Mouse (Mus musculus) limb, embryonic 11.5 days (tissue): ENCODE measurements around the gene Paqr6. TPM values are rescaled to one million over a fixed set of nuclear protein-coding genes. Genes with fewer than 3 reads are reported as not detected.

Experiments
- ATAC-seq: fragments of 200-750 bp; cut with Nextera tagmentation; 2 replicates; pipeline ENCODE4 v1.8.0; 2017; ENCODE audit warnings: low read depth; ENCODE audit not compliant: insufficient number of reproducible peaks, low FRiP score, low TSS enrichment
- DNase-seq: peaks from one replicate; pipeline ENCODE4 v3.0.0-alpha.2; 2015; ENCODE audit warnings: low spot score
- H3K27ac ChIP-seq: fragments of 300-500 bp; sonication (generic); replicated peaks from 2 replicates; pipeline ENCODE4 v1.5.1; 2014; ENCODE audit warnings: low read depth, mild to moderate bottlenecking, low read length
- H3K27me3 ChIP-seq: fragments of 300-500 bp; sonication (generic); 2 replicates; pipeline ENCODE4 v1.6.1; 2014; ENCODE audit warnings: mild to moderate bottlenecking, low read length, mixed read lengths; ENCODE audit not compliant: control insufficient read depth, insufficient read depth
- H3K36me3 ChIP-seq: fragments of 300-500 bp; sonication (generic); 2 replicates; pipeline ENCODE4 v1.6.1; 2014; ENCODE audit warnings: mild to moderate bottlenecking, low read length, moderate library complexity, mixed read lengths; ENCODE audit not compliant: control insufficient read depth, insufficient read depth
- H3K4me1 ChIP-seq: fragments of 300-500 bp; sonication (generic); 2 replicates; pipeline ENCODE4 v1.6.1; 2014; ENCODE audit warnings: low read length, mixed read lengths; ENCODE audit not compliant: control insufficient read depth, insufficient read depth
- H3K4me2 ChIP-seq: fragments of 300-500 bp; sonication (generic); 2 replicates; pipeline ENCODE4 v1.6.1; 2014; ENCODE audit warnings: low read depth, mild to moderate bottlenecking, moderate library complexity; ENCODE audit not compliant: severe bottlenecking
- H3K4me3 ChIP-seq: fragments of 300-500 bp; sonication (generic); 2 replicates; pipeline ENCODE4 v1.5.1; 2014; ENCODE audit warnings: low read depth, low read length
- H3K9ac ChIP-seq: fragments of 300-500 bp; sonication (generic); 2 replicates; pipeline ENCODE4 v1.6.1; 2014; ENCODE audit warnings: mild to moderate bottlenecking, low read length
- H3K9me3 ChIP-seq: fragments of 300-500 bp; sonication (generic); 2 replicates; pipeline ENCODE4 v1.6.1; 2016; ENCODE audit warnings: low read length; ENCODE audit not compliant: control insufficient read depth
- WGBS: fragments of 180-500 bp; shearing (Covaris S2); extraction: QIAGEN DNeasy Blood & Tissue Kit; methylation state at CpG from one replicate; pipeline ENCODE4 v1.1.7; 2014; 5-methylcytosine and 5-hydroxymethylcytosine counted together
- polyA plus RNA-seq: library from polyadenylated mRNA; unstranded; fragments of >200 nt; fragmentation: Nextera tagmentation; extraction: Ambion mirVana; gene quantifications from 2 replicates; pipeline ENCODE4 v1.2.1, GENCODE M21; 2014

Gene Paqr6
- polyA plus RNA-seq, 1 experiment from 2014 or later, result 1.1 TPM

DNA sequence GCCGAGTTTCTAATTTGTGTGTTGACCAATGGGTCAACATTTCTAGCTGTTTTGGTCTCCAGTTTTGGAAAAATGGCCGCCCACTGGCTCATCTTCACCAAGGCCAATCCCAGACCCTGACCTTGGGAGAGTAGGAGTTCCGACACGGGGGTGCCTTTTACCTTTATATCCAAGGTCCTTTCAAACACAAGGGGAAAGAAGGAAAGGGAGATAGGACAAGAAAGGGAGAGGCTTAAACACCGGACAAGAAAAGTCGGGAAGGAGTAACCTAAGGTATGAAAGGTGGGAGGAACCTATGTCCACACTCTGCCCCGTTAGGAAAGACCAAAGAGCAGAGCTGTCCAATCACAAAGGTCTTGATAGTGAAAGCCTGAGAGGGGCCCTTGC lies 46.3 kb downstream of the Paqr6 start:
- DNase-seq (no peak), ATAC-seq (no peak)
- 13% methylated on average over 7 of the region's 7 CpGs for WGBS
- peaks cover 13% of the 10 kb centered on the region for H3K4me1 ChIP-seq
- no peak overlapping the region for H3K9ac ChIP-seq
- H3K9me3 ChIP-seq, result no peaks in the 10 kb centered on the region
- peak overlapping the region; percentile 76; the same call in 1 of the 2 replicates for H3K4me2 ChIP-seq
- H3K27me3 ChIP-seq, result no peaks in the 10 kb centered on the region
- peaks cover 5% of the 10 kb centered on the region for H3K36me3 ChIP-seq
- peak overlapping the region; percentile 86 for H3K27ac ChIP-seq
- peak overlapping the region; percentile 70 for H3K4me3 ChIP-seq

DNA sequence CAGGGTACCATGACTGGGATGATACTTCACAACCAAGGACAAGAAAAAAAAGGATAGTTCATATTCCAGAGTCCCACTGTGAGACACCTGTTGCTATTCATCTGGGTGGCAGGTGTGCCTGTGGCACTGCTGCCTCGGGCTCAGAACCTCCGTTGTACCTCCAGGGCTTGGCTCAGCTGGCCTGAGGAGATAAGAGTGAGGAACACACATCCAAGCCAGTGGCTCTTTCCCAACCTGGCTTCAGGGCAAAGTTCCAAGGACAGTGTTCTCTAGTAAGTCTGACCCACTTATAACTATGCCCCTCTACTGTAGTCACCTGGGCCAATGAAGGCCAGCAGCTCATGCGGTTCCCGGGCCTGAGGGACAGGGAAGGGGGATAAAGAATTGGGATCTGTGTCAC lies 47.3 kb downstream of the Paqr6 start:
- Histone ChIP-seq H3K27ac (no peak overlapping the region), H3K9me3 (no peaks in the 10 kb centered on the region), H3K4me2 (no peak overlapping the region), H3K36me3 (peaks cover 8% of the 10 kb centered on the region), H3K9ac (no peak overlapping the region), H3K4me3 (no peak overlapping the region), H3K27me3 (no peaks in the 10 kb centered on the region), H3K4me1 (peaks cover 13% of the 10 kb centered on the region)
- ATAC-seq (no peak), DNase-seq (no peak)
- 89% methylated on average over 4 of the region's 4 CpGs for WGBS

DNA sequence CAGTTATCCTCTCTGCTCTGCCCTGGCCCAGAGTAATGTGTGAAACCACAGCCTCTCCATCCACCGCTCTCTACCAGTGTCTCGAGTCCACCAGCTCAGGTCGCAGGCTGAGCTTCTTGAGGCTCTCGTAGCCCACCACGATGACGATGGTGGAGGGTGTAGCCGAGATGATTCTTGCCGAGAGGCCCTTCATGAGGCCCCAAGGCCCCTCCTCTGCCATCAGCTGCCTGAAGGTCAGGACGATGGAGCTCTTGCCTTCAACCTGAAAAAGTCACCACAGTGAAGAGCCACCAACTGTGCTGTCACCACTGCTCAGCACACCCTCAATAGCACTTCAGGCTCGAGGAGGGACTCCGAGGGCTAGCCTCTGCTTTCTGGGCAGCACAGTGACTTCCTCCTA lies 48.3 kb downstream of the Paqr6 start:
- H3K36me3 ChIP-seq, result peaks cover 8% of the 10 kb centered on the region
- H3K27me3 ChIP-seq, result no peaks in the 10 kb centered on the region
- H3K4me3 ChIP-seq, result no peak overlapping the region
- H3K4me2 ChIP-seq, result no peak overlapping the region
- WGBS, result 91% methylated on average over 11 of the region's 11 CpGs
- no peak for ATAC-seq
- H3K9ac ChIP-seq, result no peak overlapping the region
- H3K27ac ChIP-seq, result no peak overlapping the region
- DNase-seq, result no peak
- H3K4me1 ChIP-seq, result peaks cover 13% of the 10 kb centered on the region
- H3K9me3 ChIP-seq, result no peaks in the 10 kb centered on the region

DNA sequence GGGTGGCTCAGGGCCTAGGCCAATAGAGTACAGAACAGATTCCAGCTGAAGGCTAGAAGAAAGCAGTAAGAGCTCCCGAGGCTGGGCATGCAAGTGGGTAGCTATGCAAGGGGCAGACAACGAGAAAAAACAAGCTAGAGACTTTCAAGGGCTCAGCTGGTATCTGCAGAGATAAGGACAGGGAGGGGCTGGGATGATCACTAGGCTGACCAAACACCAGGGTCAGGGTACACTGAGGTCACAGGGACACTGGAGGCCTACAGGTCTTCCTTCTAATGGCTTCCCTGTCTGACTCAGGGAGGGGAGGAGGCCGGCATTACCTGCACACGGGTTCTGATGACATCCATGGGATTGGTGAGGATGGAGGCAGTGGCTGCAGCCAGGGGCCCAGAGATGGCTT lies 51.3 kb downstream of the Paqr6 start:
- Histone ChIP-seq H3K27me3 (no peaks in the 10 kb centered on the region), H3K36me3 (peaks cover 16% of the 10 kb centered on the region), H3K4me3 (no peak overlapping the region), H3K9me3 (no peaks in the 10 kb centered on the region), H3K27ac (no peak overlapping the region), H3K4me2 (no peak overlapping the region), H3K4me1 (0 out of 2 replicates have a peak, but pooled peaks cover under 1% of the 10 kb centered on the region), H3K9ac (no peak overlapping the region)
- ATAC-seq (no peak), DNase-seq (no peak)
- WGBS, result 87% methylated on average over 4 of the region's 4 CpGs

DNA sequence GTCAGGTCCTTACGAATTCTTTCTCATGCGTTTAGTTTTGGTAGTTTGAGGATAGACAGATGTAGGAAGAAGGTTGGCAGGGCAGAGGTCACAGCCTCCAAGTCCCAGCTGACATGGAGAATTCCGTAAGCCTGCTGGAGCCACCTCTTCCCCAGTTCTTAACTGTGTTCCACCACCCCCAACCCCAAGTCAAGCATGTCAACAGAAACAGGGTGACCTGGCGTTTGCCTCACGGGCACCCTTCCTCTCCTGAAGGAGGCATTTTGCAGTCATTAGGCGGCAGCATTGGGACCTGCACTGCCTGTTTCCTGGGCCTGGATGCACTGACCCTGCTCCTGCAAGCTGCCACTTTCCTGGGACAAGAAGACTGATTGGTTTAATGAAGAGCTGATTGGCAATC lies 53.6 kb downstream of the Paqr6 start:
- no peak overlapping the region for H3K4me2 ChIP-seq
- no peaks in the 10 kb centered on the region for H3K27me3 ChIP-seq
- no peaks in the 10 kb centered on the region for H3K9me3 ChIP-seq
- WGBS, result 84% methylated on average over 6 of the region's 6 CpGs
- DNase-seq, result no peak
- no peak overlapping the region for H3K27ac ChIP-seq
- H3K4me3 ChIP-seq, result no peak overlapping the region
- ATAC-seq, result no peak
- peak overlapping the region; percentile 9; the same call in 1 of the 2 replicates for H3K9ac ChIP-seq
- no peaks in the 10 kb centered on the region for H3K4me1 ChIP-seq
- peaks cover 13% of the 10 kb centered on the region for H3K36me3 ChIP-seq

Other genes with a start within 250 kb of the Paqr6 start
- 12.6 and 14.3 TPM in 2 replicates for gene Mef2d, start 222.2 kb upstream of the Paqr6 start, polyA plus RNA-seq
- 0.11 and 0.60 TPM in 2 replicates for gene Rhbg, start 109.9 kb upstream of the Paqr6 start, polyA plus RNA-seq
- gene Gm38392, start 77.4 kb upstream of the Paqr6 start, polyA plus RNA-seq, result 0.37 and 0.59 TPM in 2 replicates
- gene Tsacc, start 67.6 kb upstream of the Paqr6 start, polyA plus RNA-seq, result 11.9 TPM in 2 replicates
- 764 and 785 TPM in 2 replicates for gene Cct3, start 67.5 kb upstream of the Paqr6 start, polyA plus RNA-seq
- 90.5 and 100 TPM in 2 replicates for gene Glmp, start 39.6 kb upstream of the Paqr6 start, polyA plus RNA-seq
- gene Tmem79, start 28.4 kb upstream of the Paqr6 start, polyA plus RNA-seq, result 1.8 and 3.3 TPM in 2 replicates
- 44.9 and 49.0 TPM in 2 replicates for gene Smg5, start 28.3 kb upstream of the Paqr6 start, polyA plus RNA-seq
- gene Bglap3, start 8.2 kb downstream of the Paqr6 start, polyA plus RNA-seq, result not detected in 2 replicates
- gene Bglap2, start 14.1 kb downstream of the Paqr6 start, polyA plus RNA-seq, result not detected in 2 replicates
- gene Bglap, start 19.9 kb downstream of the Paqr6 start, polyA plus RNA-seq, result not detected in 2 replicates
- 174 and 185 TPM in 2 replicates for gene Pmf1, start 45.7 kb downstream of the Paqr6 start, polyA plus RNA-seq
- gene Slc25a44, start 60.6 kb downstream of the Paqr6 start, polyA plus RNA-seq, result 17.7 and 18.9 TPM in 2 replicates
- gene Sema4a, start 96.6 kb downstream of the Paqr6 start, polyA plus RNA-seq, result 5.4 and 5.7 TPM in 2 replicates
- gene Lmna, start 145.4 kb downstream of the Paqr6 start, polyA plus RNA-seq, result 20.3 and 20.4 TPM in 2 replicates
- gene Mex3a, start 167.8 kb downstream of the Paqr6 start, polyA plus RNA-seq, result 42.6 and 43.5 TPM in 2 replicates
- gene Rab25, start 183.7 kb downstream of the Paqr6 start, polyA plus RNA-seq, result 2.4 and 3.1 TPM in 2 replicates
- 78.9 and 89.3 TPM in 2 replicates for gene Lamtor2, start 188.5 kb downstream of the Paqr6 start, polyA plus RNA-seq
- 80.1 and 85.3 TPM in 2 replicates for gene Ubqln4, start 189.2 kb downstream of the Paqr6 start, polyA plus RNA-seq
- 220 and 233 TPM in 2 replicates for gene Ssr2, start 211.3 kb downstream of the Paqr6 start, polyA plus RNA-seq
- gene Arhgef2, start 241.4 kb downstream of the Paqr6 start, polyA plus RNA-seq, result 132 and 134 TPM in 2 replicates